Comparison of ENCODE assay signal across 24 mouse cellular contexts in genomic region chr13:113502528-113502927, GRCm38 (mm10).
A peak's percentile ranks its signal among the peaks of the same experiment; 100 is the strongest.
DNase-seq lines count a peak whose midpoint lies in the region; ATAC-seq and TF ChIP-seq lines count a peak whose summit lies in the region.
"Had no signal": no experiment of that assay in that cellular context is flagged by ENCODE, and none has a peak within 500 bp of the region (broad histone marks: within the 10 kb centered on the region; RNA-seq: fewer than 3 reads in every experiment).

No protein-coding gene starts in this region.

- H3K36me3 ChIP-seq in kidney, embryonic 16.5 days (ENCODE audit: insufficient read depth, low read length): no peaks in the 10 kb centered on the region
- H3K36me3 ChIP-seq in limb, embryonic 12.5 days: no peaks in the 10 kb centered on the region
- no peaks in the 10 kb centered on the region for H3K36me3 ChIP-seq in limb, embryonic 14.5 days (ENCODE audit: control insufficient read depth, insufficient read depth, low read length)
- H3K36me3 ChIP-seq: embryonic facial prominence, embryonic 13.5 days; forebrain, embryonic 10.5 days; hindbrain, embryonic 10.5 days; hindbrain, embryonic 13.5 days had no signal

- no peak for TF ChIP-seq POLR2A in limb, embryonic 14.5 days (IDR thresholded peaks at IDR 0.05; ENCODE audit: borderline replicate concordance, extremely low read depth, insufficient read depth, insufficient read length)

- H3K27me3 ChIP-seq in kidney, embryonic 16.5 days (ENCODE audit: insufficient read depth, low read length): no peaks in the 10 kb centered on the region
- H3K27me3 ChIP-seq in limb, embryonic 12.5 days: no peaks in the 10 kb centered on the region
- H3K27me3 ChIP-seq in limb, embryonic 14.5 days (ENCODE audit: control insufficient read depth, insufficient read depth, low read length): no peaks in the 10 kb centered on the region
- H3K27me3 ChIP-seq: embryonic facial prominence, embryonic 13.5 days; forebrain, embryonic 13.5 days; hindbrain, embryonic 13.5 days had no signal

- H3K4me2 ChIP-seq in kidney, embryonic 16.5 days (replicated peaks; ENCODE audit: low read depth, low read length): no peak overlapping the region
- H3K4me2 ChIP-seq in limb, embryonic 12.5 days: no peak overlapping the region
- no peak overlapping the region for H3K4me2 ChIP-seq in limb, embryonic 14.5 days (replicated peaks; ENCODE audit: low read depth, low read length, severe bottlenecking)
- H3K4me2 ChIP-seq: embryonic facial prominence, embryonic 13.5 days; forebrain, embryonic 13.5 days; heart, embryonic 11.5 days; hindbrain, embryonic 13.5 days had no signal

- H3K4me1 ChIP-seq in kidney, embryonic 16.5 days (ENCODE audit: insufficient read depth, low read length): peaks cover 15% of the 10 kb centered on the region
- peaks cover 3% of the 10 kb centered on the region; the same call in 1 of the 2 replicates for H3K4me1 ChIP-seq in limb, embryonic 12.5 days (replicated peaks)
- peaks cover 11% of the 10 kb centered on the region for H3K4me1 ChIP-seq in limb, embryonic 14.5 days (ENCODE audit: control insufficient read depth, insufficient read depth, low read length)
- H3K4me1 ChIP-seq: forebrain, embryonic 10.5 days; forebrain, embryonic 13.5 days; hindbrain, embryonic 13.5 days had no signal

- H3K27ac ChIP-seq in kidney, embryonic 16.5 days (ENCODE audit: low read length): no peak overlapping the region
- H3K27ac ChIP-seq in limb, embryonic 12.5 days: 0 out of 2 replicates have a peak overlapping the region, but pooled peaks have one; percentile 13
- no peak overlapping the region for H3K27ac ChIP-seq in limb, embryonic 14.5 days (replicated peaks; ENCODE audit: low read depth, low read length)
- H3K27ac ChIP-seq: embryonic facial prominence, embryonic 13.5 days; forebrain, embryonic 10.5 days; forebrain, embryonic 13.5 days; hindbrain, embryonic 10.5 days; hindbrain, embryonic 13.5 days; hindbrain, postnatal 0 days had no signal

- 0 out of 2 replicates have a peak, but pooled peaks have one; percentile 26 for ATAC-seq in kidney, embryonic 16.5 days (ENCODE audit: low FRiP score, low TSS enrichment)
- 0 out of 2 replicates have a peak, but pooled peaks have one; percentile 42 for ATAC-seq in limb, embryonic 12.5 days (ENCODE audit: insufficient number of reproducible peaks, insufficient read depth, low FRiP score, low TSS enrichment, low read depth)
- no peak; the same call in 1 of the 2 replicates for ATAC-seq in limb, embryonic 14.5 days (ENCODE audit: low FRiP score, low read depth)
- no peak for ATAC-seq in CD4-positive, CD25-positive, alpha-beta regulatory T cell, adult 4 months
- ATAC-seq: activated CD4-positive, CD25-positive, alpha-beta regulatory T cell, adult 4 months; forebrain, embryonic 13.5 days; forebrain, embryonic 16.5 days; hindbrain, postnatal 0 days; inflammation-experienced regulatory T-cells, adult 6 months had no signal

- no peak overlapping the region for H3K9ac ChIP-seq in kidney, embryonic 16.5 days (replicated peaks; ENCODE audit: low read length)
- H3K9ac ChIP-seq in limb, embryonic 12.5 days (replicated peaks): no peak overlapping the region
- H3K9ac ChIP-seq in limb, embryonic 14.5 days (ENCODE audit: low read depth, low read length, severe bottlenecking): no peak overlapping the region
- H3K9ac ChIP-seq: embryonic facial prominence, embryonic 13.5 days; forebrain, embryonic 13.5 days; hindbrain, embryonic 13.5 days had no signal

- no peaks in the 10 kb centered on the region for H3K9me3 ChIP-seq in kidney, embryonic 16.5 days (ENCODE audit: low read length)
- H3K9me3 ChIP-seq in limb, embryonic 12.5 days: no peaks in the 10 kb centered on the region
- H3K9me3 ChIP-seq in limb, embryonic 14.5 days (ENCODE audit: control insufficient read depth, low read length): no peaks in the 10 kb centered on the region
- H3K9me3 ChIP-seq: embryonic facial prominence, embryonic 13.5 days; forebrain, embryonic 13.5 days; hindbrain, embryonic 13.5 days had no signal

- no peak overlapping the region for H3K4me3 ChIP-seq in kidney, embryonic 16.5 days (ENCODE audit: low read length)
- no peak overlapping the region for H3K4me3 ChIP-seq in limb, embryonic 12.5 days (replicated peaks)
- H3K4me3 ChIP-seq in limb, embryonic 14.5 days (replicated peaks; ENCODE audit: low read length): no peak overlapping the region
- H3K4me3 ChIP-seq: embryonic facial prominence, embryonic 13.5 days; forebrain, embryonic 10.5 days; forebrain, embryonic 13.5 days; hindbrain, embryonic 10.5 days; hindbrain, embryonic 13.5 days had no signal

- WGBS in kidney, embryonic 16.5 days: 19% methylated on average over 6 of the region's 6 CpGs
- WGBS in limb, embryonic 12.5 days: 44% methylated on average over 6 of the region's 6 CpGs
- 45% methylated on average over 6 of the region's 6 CpGs for WGBS in limb, embryonic 14.5 days

- DNase-seq in kidney, postnatal 36 days: no peak
- peak; percentile 38 for DNase-seq in limb, embryonic 14.5 days (ENCODE audit: low spot score)
- DNase-seq in adipocyte (ENCODE audit: low spot score): no peak
- DNase-seq: adrenal gland, postnatal 10 days; adrenal gland, postnatal 36 days; cerebellum, adult 2 months; cerebellum, adult 9-11 months; cerebellum, postnatal 25 days; gastrocnemius, postnatal 10 days; gastrocnemius, postnatal 36 days; heart, postnatal 36 days had no signal

Comparison
In these comparisons a context has a peak if more than half of its experiments do, and no peak if none do; other contexts are left out.
1. ATAC-seq: peak in kidney, embryonic 16.5 days (single experiment) and limb, embryonic 12.5 days (single experiment); none in limb, embryonic 14.5 days (single experiment) and CD4-positive, CD25-positive, alpha-beta regulatory T cell, adult 4 months (single experiment).